Mouse (Mus musculus) megakaryocyte, embryonic 14.5 days (primary cell): ENCODE results near the gene Xpnpep1.

Experiments used
- FLI1 ChIP-seq: IDR thresholded peaks from 2 replicates; pipeline ENCODE4 v1.6.1; 2012; ENCODE audit warnings: low read length, inconsistent platforms, mixed read lengths
- GATA1 ChIP-seq: IDR thresholded peaks from 3 replicates; pipeline ENCODE4 v1.6.1; 2012; ENCODE audit warnings: mixed read lengths, low read length, inconsistent platforms, borderline replicate concordance

GRCm38 (mm10) chr19:53058726-53059334 lies 18.8 kb upstream of the Xpnpep1 start:
- TF ChIP-seq GATA1 (no peak), FLI1 (no peak)
